Mouse (Mus musculus): Measurements from ENCODE around the gene Olfr1511.
"Not testable (repeated sequence)": the region's sequence is repeated elsewhere in the genome, so short reads cannot be mapped to it uniquely, and the experiment has no call there.

The Olfr1511 gene

GRCm38 (mm10) chr14:52397279-52397678 lies at the start of gene Olfr1511:
Olfr1511 (minus strand) TSS chr14:52397379.
- DNase-seq (ENCODE audit: low spot score), result no peak

GRCm38 (mm10) chr14:52442690-52443089 lies 45.5 kb upstream of the Olfr1511 start, which contains the start of gene Olfr1509:
Olfr1509 (plus strand) TSS chr14:52442990.
- DNase-seq (ENCODE audit: low spot score), result no peak

- peak; percentile 66 for DNase-seq (ENCODE audit: low spot score)
These were observed 30.5 kb upstream of the Olfr1511 start for GRCm38 (mm10) chr14:52427686-52428085.

- no peak for DNase-seq (ENCODE audit: low spot score)
These were observed 17.1 kb upstream of the Olfr1511 start, which contains the start of gene Olfr1510 for GRCm38 (mm10) chr14:52414273-52414672. Olfr1510 (minus strand) TSS chr14:52414373.

GRCm38 (mm10) chr14:52410142-52410919 lies 13.2 kb upstream of the Olfr1511 start:
- not testable (repeated sequence) for DNase-seq (ENCODE audit: low spot score)

- DNase-seq (ENCODE audit: low spot score), result peak; percentile 3
These were observed 6.9 kb downstream of the Olfr1511 start for GRCm38 (mm10) chr14:52390084-52390848.

GRCm38 (mm10) chr14:52379068-52379467 lies 18.1 kb downstream of the Olfr1511 start, which contains the start of gene Olfr1512:
Olfr1512 (minus strand) TSS chr14:52379168.
- DNase-seq (ENCODE audit: low spot score), result no peak

GRCm38 (mm10) chr14:52368741-52369140 lies 28.4 kb downstream of the Olfr1511 start:
- no peak for DNase-seq (ENCODE audit: low spot score)

GRCm38 (mm10) chr14:52356308-52356707 lies 40.9 kb downstream of the Olfr1511 start, which contains the start of gene Olfr1513:
Olfr1513 (minus strand) TSS chr14:52356408.
- DNase-seq (ENCODE audit: low spot score), result no peak
